In the genomic region with DNA sequence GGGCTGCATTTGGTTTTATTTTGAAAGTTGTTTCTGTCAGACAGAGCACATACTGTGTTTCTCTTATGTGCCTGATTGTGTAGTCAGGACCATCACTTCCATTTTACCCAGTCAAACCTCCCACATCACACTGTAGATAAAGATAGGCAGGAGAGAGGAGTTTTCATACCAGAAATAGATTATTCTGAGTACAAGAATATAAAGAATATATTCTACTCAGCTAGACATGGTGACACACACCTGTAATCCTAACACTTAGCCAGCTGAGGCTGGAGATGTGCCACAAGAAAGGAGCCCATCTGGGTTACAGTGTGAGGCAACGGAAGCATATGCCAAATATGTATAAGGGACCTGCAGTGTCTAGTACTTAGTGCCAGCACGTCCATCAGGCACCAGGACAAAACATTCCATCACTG, we compare ENCODE assay signal across 29 mouse cellular contexts. TPM values are rescaled to one million over a fixed set of nuclear protein-coding genes. Genes with fewer than 3 reads are reported as not detected.
DNase-seq lines count a peak whose midpoint lies in the region; ATAC-seq and TF ChIP-seq lines count a peak whose summit lies in the region.
"Had no signal": no experiment of that assay in that cellular context is flagged by ENCODE, and none has a peak within 500 bp of the region (broad histone marks: within the 10 kb centered on the region; RNA-seq: fewer than 3 reads in every experiment).

No protein-coding gene starts in this region.

- no peaks in the 10 kb centered on the region for H3K27me3 ChIP-seq in liver, embryonic 12.5 days (replicated peaks)
- no peaks in the 10 kb centered on the region for H3K27me3 ChIP-seq in midbrain, embryonic 14.5 days (ENCODE audit: control insufficient read depth, insufficient read depth, low read length)
- H3K27me3 ChIP-seq: forebrain, embryonic 15.5 days; hindbrain, embryonic 13.5 days; liver, embryonic 13.5 days; megakaryocyte, embryonic 14.5 days; midbrain, embryonic 12.5 days; neural tube, embryonic 13.5 days had no signal

- no peak for TF ChIP-seq CTCF in layer of hippocampus, adult 2 months (conservative IDR thresholded peaks at IDR 0.05)

- H3K27ac ChIP-seq in layer of hippocampus, adult 2 months = peak overlapping the region; percentile 72
- no peak overlapping the region for H3K27ac ChIP-seq in liver, embryonic 12.5 days
- no peak overlapping the region for H3K27ac ChIP-seq in midbrain, embryonic 14.5 days (replicated peaks; ENCODE audit: low read depth, low read length)
- H3K27ac ChIP-seq: forebrain, embryonic 15.5 days; hindbrain, embryonic 13.5 days; liver, embryonic 13.5 days; midbrain, embryonic 12.5 days; neural tube, embryonic 13.5 days had no signal

- H3K9me3 ChIP-seq in liver, embryonic 12.5 days (replicated peaks) = no peaks in the 10 kb centered on the region
- no peaks in the 10 kb centered on the region for H3K9me3 ChIP-seq in midbrain, embryonic 14.5 days (ENCODE audit: control insufficient read depth, low read length)
- H3K9me3 ChIP-seq: forebrain, embryonic 15.5 days; G1E; hindbrain, embryonic 13.5 days; liver, embryonic 13.5 days; megakaryocyte, embryonic 14.5 days; midbrain, embryonic 12.5 days; neural tube, embryonic 13.5 days had no signal

- no peak overlapping the region for H3K4me3 ChIP-seq in layer of hippocampus, adult 2 months
- H3K4me3 ChIP-seq in liver, embryonic 12.5 days = no peak overlapping the region
- H3K4me3 ChIP-seq in midbrain, embryonic 14.5 days (replicated peaks; ENCODE audit: low read depth, low read length) = no peak overlapping the region
- H3K4me3 ChIP-seq: forebrain, embryonic 15.5 days; hindbrain, embryonic 13.5 days; liver, embryonic 13.5 days; megakaryocyte, embryonic 14.5 days; midbrain, embryonic 12.5 days; neural tube, embryonic 13.5 days had no signal

- intact Hi-C loops in left cerebral cortex, postnatal 25 days (cut with DNase I) = loop anchor here (1.0 to 5.0 kb wide), 2 partner anchors 18 to 33 kb away; a partner anchor contains a TSS

- no peaks in the 10 kb centered on the region for H3K4me1 ChIP-seq in liver, embryonic 12.5 days
- no peaks in the 10 kb centered on the region for H3K4me1 ChIP-seq in midbrain, embryonic 14.5 days (ENCODE audit: control insufficient read depth, insufficient read depth, low read length)
- H3K4me1 ChIP-seq: hindbrain, embryonic 13.5 days; liver, embryonic 13.5 days; megakaryocyte, embryonic 14.5 days; midbrain, embryonic 12.5 days; neural tube, embryonic 13.5 days had no signal

- no peak for ATAC-seq in liver, embryonic 12.5 days
- ATAC-seq in activated CD4-positive, CD25-positive, alpha-beta regulatory T cell, adult 4 months = no peak
- no peak for ATAC-seq in midbrain, embryonic 14.5 days (ENCODE audit: low FRiP score, low TSS enrichment)
- ATAC-seq: forebrain, embryonic 15.5 days; intestine, embryonic 16.5 days; lung, postnatal 0 days had no signal

- peaks cover 92% of the 10 kb centered on the region for H3K36me3 ChIP-seq in liver, embryonic 12.5 days
- H3K36me3 ChIP-seq in midbrain, embryonic 14.5 days (ENCODE audit: control insufficient read depth, insufficient read depth, low read length) = peaks cover 85% of the 10 kb centered on the region

- DNase-seq in layer of hippocampus, adult 2 months (ENCODE audit: low spot score in 2 of 2) = no peak
- DNase-seq in layer of hippocampus, postnatal 25 days (ENCODE audit: extremely low spot score in 1 of 2, low spot score in 1 of 2) = no peak
- peak; percentile 46 to 67 for DNase-seq in right cerebral cortex, adult 2 months (ENCODE audit: low spot score in 2 of 2)
- DNase-seq in right cerebral cortex, postnatal 4 days = no peak
- peak; percentile 45 to 83 for DNase-seq in left cerebral cortex, postnatal 25 days (ENCODE audit: low spot score in 2 of 2)
- no peak for DNase-seq in midbrain, embryonic 14.5 days
- DNase-seq: adrenal gland, postnatal 10 days; cerebellum, adult 11 months; cerebellum, adult 9-10 months; cerebellum, postnatal 36 days; gastrocnemius, postnatal 25 days; heart, adult 18-20 months; heart, postnatal 36 days; kidney, adult 8-10 months; kidney, postnatal 25 days; liver, embryonic 13.5 days; lung, adult 18-20 months; lung, postnatal 4 days had no signal

- H3K9ac ChIP-seq in liver, embryonic 12.5 days = no peak overlapping the region
- H3K9ac ChIP-seq in midbrain, embryonic 14.5 days (replicated peaks; ENCODE audit: low read length) = no peak overlapping the region
- H3K9ac ChIP-seq: forebrain, embryonic 15.5 days; hindbrain, embryonic 13.5 days; liver, embryonic 13.5 days; midbrain, embryonic 12.5 days; neural tube, embryonic 13.5 days had no signal

- WGBS in liver, embryonic 12.5 days (ENCODE audit: insufficient replicate concordance) = 80% methylated on average over 2 of the region's 2 CpGs
- WGBS in midbrain, embryonic 14.5 days = 92% methylated on average over 2 of the region's 2 CpGs

- H3K4me2 ChIP-seq in liver, embryonic 12.5 days = no peak overlapping the region
- no peak overlapping the region for H3K4me2 ChIP-seq in midbrain, embryonic 14.5 days (ENCODE audit: low read length)
- H3K4me2 ChIP-seq: forebrain, embryonic 15.5 days; heart, embryonic 11.5 days; hindbrain, embryonic 13.5 days; liver, embryonic 13.5 days; midbrain, embryonic 12.5 days; neural tube, embryonic 13.5 days had no signal

RNA-seq across cellular contexts. Expression of a gene that starts 31.3 kb away (rescaled TPM):
- 10 to 100 TPM; 68.2 to 72.1 TPM for total RNA-seq in layer of hippocampus, adult 2 months (2021)
- total RNA-seq in layer of hippocampus, postnatal 25 days (2021) = 10 to 100 TPM; 63.8 to 65.3 TPM
- 10 to 100 TPM; 53.1 to 58.3 TPM for total RNA-seq in left cerebral cortex, postnatal 25 days (2021)
- polyA plus RNA-seq in liver, embryonic 12.5 days (2016; fragmentation: Nextera tagmentation; extraction: Ambion mirVana) = 10.2 and 11.2 TPM in 2 replicates
- 10 to 100 TPM; 10.4 to 10.8 TPM for polyA plus RNA-seq in activated CD4-positive, CD25-positive, alpha-beta regulatory T cell, adult 4 months (2017; shearing (Covaris generic))
- polyA plus RNA-seq in midbrain, embryonic 14.5 days (2014; fragmentation: Nextera tagmentation; extraction: Ambion mirVana) = 25.8 and 34.2 TPM in 2 replicates

RNA-seq across cellular contexts. Expression of a gene that starts 53.7 kb away (rescaled TPM):
- total RNA-seq in layer of hippocampus, adult 2 months (2021) = 10 to 100 TPM; 13.0 to 15.6 TPM
- 10 to 100 TPM; 12.8 to 13.3 TPM for total RNA-seq in layer of hippocampus, postnatal 25 days (2021)
- 10 to 100 TPM; 12.5 to 13.7 TPM for total RNA-seq in left cerebral cortex, postnatal 25 days (2021)
- 24.3 and 27.4 TPM in 2 replicates for polyA plus RNA-seq in liver, embryonic 12.5 days (2016; fragmentation: Nextera tagmentation; extraction: Ambion mirVana)
- 10 to 100 TPM; 70.5 to 85.7 TPM for polyA plus RNA-seq in activated CD4-positive, CD25-positive, alpha-beta regulatory T cell, adult 4 months (2017; shearing (Covaris generic))
- 22.5 and 28.8 TPM in 2 replicates for polyA plus RNA-seq in midbrain, embryonic 14.5 days (2014; fragmentation: Nextera tagmentation; extraction: Ambion mirVana)

Comparison
In these comparisons a context has a peak if more than half of its experiments do, and no peak if none do; other contexts are left out.
1. DNase-seq: peak in right cerebral cortex, adult 2 months (2 of 2) and left cerebral cortex, postnatal 25 days (2 of 2); none in layer of hippocampus, adult 2 months (0 of 2), layer of hippocampus, postnatal 25 days (0 of 2), right cerebral cortex, postnatal 4 days (single experiment) and midbrain, embryonic 14.5 days (single experiment).